Mouse (Mus musculus): ENCODE data around the gene Padi3. TPM values are rescaled to one million over a fixed set of nuclear protein-coding genes. Genes with fewer than 3 reads are reported as not detected.

Gene Padi3
- total and polyA plus RNA-seq, 2 experiments from 2014 or later, result 0.05 TPM; not detected in 1

DNA sequence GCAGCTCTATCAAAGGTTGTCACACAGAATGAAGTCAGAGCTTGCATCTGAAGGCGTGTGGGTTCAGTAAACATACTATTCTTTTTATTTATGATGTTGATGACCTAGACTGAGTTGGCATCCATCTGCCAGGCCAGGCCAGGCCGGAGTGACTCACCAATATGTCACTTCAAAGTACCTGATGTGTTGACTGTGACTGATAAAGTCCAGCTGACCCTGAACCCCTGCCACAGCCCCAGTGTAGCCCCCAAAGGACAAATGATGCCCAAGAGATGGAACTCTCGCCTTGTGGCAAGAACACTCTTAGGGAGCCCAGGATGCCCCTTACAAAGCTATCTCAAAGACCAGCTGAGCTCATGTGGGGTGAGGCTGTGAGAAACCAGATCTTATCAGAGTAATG lies 54.6 kb downstream of the Padi3 start:
- no peak for DNase-seq (ENCODE audit: low spot score)
- H3K4me2 ChIP-seq (ENCODE audit: low read depth, low read length), result no peak overlapping the region
- no peak overlapping the region for H3K27ac ChIP-seq
- H3K4me3 ChIP-seq (ENCODE audit: low read length), result no peak overlapping the region
- no peaks in the 10 kb centered on the region for H3K27me3 ChIP-seq (ENCODE audit: insufficient read depth, low read length)
- no peak for TF ChIP-seq CTCF (IDR thresholded peaks at IDR 0.05; ENCODE audit: low read depth)
- H3K36me3 ChIP-seq (ENCODE audit: insufficient read depth, low read length), result no peaks in the 10 kb centered on the region
- no peak overlapping the region for H3K9ac ChIP-seq (replicated peaks; ENCODE audit: low read length)
- H3K4me1 ChIP-seq (ENCODE audit: insufficient read depth, low read length), result no peaks in the 10 kb centered on the region
- 89% methylated on average over 3 of the region's 3 CpGs for WGBS
- no peaks in the 10 kb centered on the region for H3K9me3 ChIP-seq (ENCODE audit: low read length)
- no peak for ATAC-seq

DNA sequence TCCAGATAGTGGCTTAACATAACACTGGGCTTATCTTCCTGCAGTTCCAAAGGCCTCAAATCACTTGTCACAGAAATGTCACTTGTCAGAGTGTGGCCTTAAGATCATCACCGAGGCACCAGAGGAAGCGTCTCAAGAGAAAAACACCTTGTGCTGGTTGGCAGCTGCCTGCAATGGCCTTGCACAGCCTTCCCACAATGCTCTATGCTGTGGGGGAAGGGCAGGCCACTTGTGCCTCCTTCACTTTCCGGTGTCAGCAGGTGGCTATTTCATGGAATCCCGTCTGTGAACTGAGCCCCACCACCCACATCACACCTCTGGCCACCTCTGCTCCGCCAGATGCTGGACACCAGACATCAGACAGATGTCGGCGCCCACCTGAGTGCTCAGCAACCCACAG lies 57.1 kb downstream of the Padi3 start:
- ATAC-seq, result no peak
- Histone ChIP-seq H3K9me3 (ENCODE audit: low read length) (no peaks in the 10 kb centered on the region), H3K9ac (replicated peaks; ENCODE audit: low read length) (no peak overlapping the region), H3K27ac (no peak overlapping the region), H3K4me2 (ENCODE audit: low read depth, low read length) (no peak overlapping the region), H3K36me3 (ENCODE audit: insufficient read depth, low read length) (no peaks in the 10 kb centered on the region), H3K27me3 (ENCODE audit: insufficient read depth, low read length) (no peaks in the 10 kb centered on the region), H3K4me3 (ENCODE audit: low read length) (no peak overlapping the region), H3K4me1 (ENCODE audit: insufficient read depth, low read length) (no peaks in the 10 kb centered on the region; the same call in 1 of the 2 replicates)
- DNase-seq (ENCODE audit: low spot score), result no peak
- 66% methylated on average over 7 of the region's 7 CpGs for WGBS
- no peak for TF ChIP-seq CTCF (IDR thresholded peaks at IDR 0.05; ENCODE audit: low read depth)

- TF ChIP-seq CTCF (IDR thresholded peaks at IDR 0.05; ENCODE audit: low read depth), result peak; percentile 24; the same call in 1 of the 2 replicates
- Histone ChIP-seq H3K9me3 (ENCODE audit: low read length) (no peaks in the 10 kb centered on the region), H3K4me1 (ENCODE audit: insufficient read depth, low read length) (no peaks in the 10 kb centered on the region; the same call in 1 of the 2 replicates), H3K4me3 (ENCODE audit: low read length) (no peak overlapping the region), H3K9ac (replicated peaks; ENCODE audit: low read length) (no peak overlapping the region), H3K4me2 (ENCODE audit: low read depth, low read length) (0 out of 2 replicates have a peak overlapping the region, but pooled peaks have one; percentile 10), H3K27ac (no peak overlapping the region), H3K36me3 (ENCODE audit: insufficient read depth, low read length) (no peaks in the 10 kb centered on the region), H3K27me3 (ENCODE audit: insufficient read depth, low read length) (no peaks in the 10 kb centered on the region)
- 14% methylated on average over 18 of the region's 19 CpGs for WGBS
- ATAC-seq (0 out of 2 replicates have a peak, but pooled peaks have one; percentile 21), DNase-seq (ENCODE audit: low spot score) (peak; percentile 13)
These were observed 60.1 kb downstream of the Padi3 start for GRCm38 (mm10) chr4:140750328-140750727.

DNA sequence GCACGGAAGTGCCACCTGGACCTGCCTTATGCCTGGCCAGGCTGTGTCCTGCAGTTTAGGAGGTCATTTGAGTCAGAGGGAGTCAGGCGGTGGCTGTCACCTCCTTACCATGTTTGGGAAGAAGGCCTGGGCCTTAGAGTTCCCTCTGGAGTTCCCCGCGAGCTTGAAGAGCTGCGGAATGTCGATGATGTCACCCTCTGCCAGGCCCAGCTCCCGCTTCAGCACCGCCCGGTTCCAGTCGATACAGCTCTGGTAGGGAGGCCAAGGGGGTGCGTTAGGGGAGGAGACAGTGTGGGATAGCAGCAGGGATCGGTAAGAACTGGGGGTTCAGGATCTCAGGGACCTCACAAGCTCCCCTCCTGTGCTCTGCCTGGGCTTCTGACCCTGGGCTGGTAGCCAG lies 62.5 kb downstream of the Padi3 start:
- no peaks in the 10 kb centered on the region; the same call in 1 of the 2 replicates for H3K4me1 ChIP-seq (ENCODE audit: insufficient read depth, low read length)
- H3K9ac ChIP-seq (replicated peaks; ENCODE audit: low read length), result no peak overlapping the region
- ATAC-seq (peak; percentile 35; the same call in 1 of the 2 replicates), DNase-seq (ENCODE audit: low spot score) (no peak)
- H3K36me3 ChIP-seq (ENCODE audit: insufficient read depth, low read length), result no peaks in the 10 kb centered on the region
- no peaks in the 10 kb centered on the region for H3K9me3 ChIP-seq (ENCODE audit: low read length)
- no peaks in the 10 kb centered on the region for H3K27me3 ChIP-seq (ENCODE audit: insufficient read depth, low read length)
- WGBS, result 32% methylated on average over 12 of the region's 12 CpGs
- no peak overlapping the region for H3K4me2 ChIP-seq (ENCODE audit: low read depth, low read length)
- H3K4me3 ChIP-seq (ENCODE audit: low read length), result no peak overlapping the region
- H3K27ac ChIP-seq, result no peak overlapping the region
- TF ChIP-seq CTCF (IDR thresholded peaks at IDR 0.05; ENCODE audit: low read depth), result no peak

DNA sequence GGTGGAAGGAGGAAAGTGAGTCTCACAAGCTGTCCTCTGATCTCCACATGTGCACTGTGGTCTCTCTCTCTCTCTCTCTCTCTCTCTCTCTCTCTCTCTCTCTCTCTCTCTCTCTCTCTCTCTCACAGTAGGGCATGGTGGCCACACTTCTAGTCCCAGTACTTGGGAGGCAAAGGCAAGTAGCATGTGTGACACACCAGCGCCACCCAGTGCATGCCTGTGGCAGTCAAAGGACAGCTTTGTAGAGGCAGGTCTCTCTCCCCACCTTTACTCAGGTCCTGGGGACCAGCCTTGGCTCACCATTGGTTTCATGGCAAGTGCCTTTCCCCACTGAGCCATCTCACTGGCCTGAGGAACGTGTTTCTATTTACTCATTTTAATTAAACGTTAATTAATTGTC lies 65.8 kb downstream of the Padi3 start:
- Histone ChIP-seq H3K36me3 (ENCODE audit: insufficient read depth, low read length) (no peaks in the 10 kb centered on the region), H3K9ac (replicated peaks; ENCODE audit: low read length) (no peak overlapping the region), H3K4me1 (ENCODE audit: insufficient read depth, low read length) (no peaks in the 10 kb centered on the region), H3K27me3 (ENCODE audit: insufficient read depth, low read length) (no peaks in the 10 kb centered on the region), H3K27ac (no peak overlapping the region), H3K4me2 (ENCODE audit: low read depth, low read length) (no peak overlapping the region), H3K4me3 (ENCODE audit: low read length) (no peak overlapping the region), H3K9me3 (ENCODE audit: low read length) (no peaks in the 10 kb centered on the region)
- peak; percentile 72 for TF ChIP-seq CTCF (IDR thresholded peaks at IDR 0.05; ENCODE audit: low read depth)
- WGBS, result 18% methylated on average over 3 of the region's 3 CpGs
- DNase-seq (ENCODE audit: low spot score), result peak; percentile 55
- ATAC-seq, result peak; percentile 37; the same call in 1 of the 2 replicates

DNA sequence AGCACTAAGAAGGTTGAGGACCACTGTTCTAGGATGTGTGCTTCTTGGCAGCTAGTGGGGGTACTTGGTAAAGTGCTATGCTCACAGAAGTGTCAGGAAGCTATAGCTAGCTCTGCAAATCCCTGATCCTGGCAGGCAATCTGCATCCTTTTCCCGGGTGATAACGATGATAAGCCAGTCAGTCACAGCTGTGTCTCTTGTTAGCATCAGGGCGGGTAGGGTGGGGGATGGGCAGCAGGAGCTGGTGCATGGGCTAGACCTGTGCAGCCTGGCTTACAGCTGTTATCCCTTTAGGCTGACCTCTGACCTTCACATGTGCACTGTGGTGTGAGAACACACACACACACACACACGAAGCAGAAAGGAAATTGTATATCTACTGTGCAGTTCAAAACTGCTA lies 67.4 kb downstream of the Padi3 start:
- Histone ChIP-seq H3K9ac (replicated peaks; ENCODE audit: low read length) (no peak overlapping the region), H3K4me3 (ENCODE audit: low read length) (no peak overlapping the region), H3K27ac (no peak overlapping the region), H3K27me3 (ENCODE audit: insufficient read depth, low read length) (no peaks in the 10 kb centered on the region), H3K4me1 (ENCODE audit: insufficient read depth, low read length) (no peaks in the 10 kb centered on the region), H3K36me3 (ENCODE audit: insufficient read depth, low read length) (no peaks in the 10 kb centered on the region), H3K9me3 (ENCODE audit: low read length) (no peaks in the 10 kb centered on the region), H3K4me2 (ENCODE audit: low read depth, low read length) (no peak overlapping the region)
- DNase-seq (ENCODE audit: low spot score) (no peak), ATAC-seq (no peak)
- WGBS, result 39% methylated on average over 4 of the region's 4 CpGs
- no peak for TF ChIP-seq CTCF (IDR thresholded peaks at IDR 0.05; ENCODE audit: low read depth)

DNA sequence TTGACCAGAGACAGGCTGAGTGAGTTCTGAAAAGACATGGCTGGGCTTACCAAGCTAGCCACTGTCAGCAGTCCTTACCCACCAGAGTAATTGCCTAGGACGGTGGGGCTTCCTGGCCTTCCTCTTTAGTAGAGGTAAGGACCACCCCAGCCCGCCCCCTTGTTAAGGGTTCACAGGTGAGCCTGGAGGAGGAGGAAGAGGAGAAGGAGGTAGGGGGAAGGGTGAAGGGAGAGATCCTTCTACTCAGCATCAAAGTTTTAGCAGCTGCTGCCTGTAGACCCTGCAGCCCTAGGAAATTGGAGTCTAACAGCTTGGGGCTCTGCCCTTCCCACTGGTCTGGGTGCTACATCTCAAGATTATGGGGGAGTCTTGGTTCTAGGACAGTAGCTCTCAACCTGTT lies 67.9 kb downstream of the Padi3 start, which contains the start of gene Padi6:
Gene Padi6, minus strand, starts transcription at position 101 of the 400 bp plus-strand sequence.
- Histone ChIP-seq H3K36me3 (ENCODE audit: insufficient read depth, low read length) (no peaks in the 10 kb centered on the region), H3K4me3 (ENCODE audit: low read length) (no peak within 1 kb of the TSS), H3K27ac (no peak within 1 kb of the TSS), H3K4me2 (ENCODE audit: low read depth, low read length) (no peak within 1 kb of the TSS), H3K27me3 (ENCODE audit: insufficient read depth, low read length) (no peaks in the 10 kb centered on the region), H3K4me1 (ENCODE audit: insufficient read depth, low read length) (no peaks in the 10 kb centered on the region), H3K9ac (replicated peaks; ENCODE audit: low read length) (no peak within 1 kb of the TSS), H3K9me3 (ENCODE audit: low read length) (no peaks in the 10 kb centered on the region)
- WGBS, result 80% methylated on average over 2 of the region's 2 CpGs
- no peak for ATAC-seq
- TF ChIP-seq CTCF (IDR thresholded peaks at IDR 0.05; ENCODE audit: low read depth), result no peak
- no peak for DNase-seq (ENCODE audit: low spot score)
